Mouse (Mus musculus): ENCODE measurements around the gene Clic6. TPM values are rescaled to one million over a fixed set of nuclear protein-coding genes. Genes with fewer than 3 reads are reported as not detected.

Gene Clic6
- polyA plus RNA-seq, 1 experiment from 2014 or later: 0.61 TPM

GRCm38 (mm10) chr16:92571246-92571645, 85.7 kb downstream of the Clic6 start:
- WGBS (ENCODE audit: insufficient replicate concordance): 64% methylated on average over 11 of the region's 11 CpGs
- no peak overlapping the region for H3K4me2 ChIP-seq
- H3K27me3 ChIP-seq: 0 out of 2 replicates have a peak, but pooled peaks cover 6% of the 10 kb centered on the region
- no peak overlapping the region for H3K4me3 ChIP-seq (replicated peaks)
- DNase-seq (no peak), ATAC-seq (ENCODE audit: low read depth) (no peak)
- no peak overlapping the region for H3K27ac ChIP-seq
- no peak overlapping the region for H3K9ac ChIP-seq
- H3K36me3 ChIP-seq: no peaks in the 10 kb centered on the region
- no peaks in the 10 kb centered on the region for H3K4me1 ChIP-seq (replicated peaks)
- H3K9me3 ChIP-seq (replicated peaks): peaks cover 7% of the 10 kb centered on the region

- H3K36me3 ChIP-seq: no peaks in the 10 kb centered on the region
- H3K4me3 ChIP-seq (replicated peaks): no peak overlapping the region
- H3K27me3 ChIP-seq: no peaks in the 10 kb centered on the region
- no peak overlapping the region for H3K27ac ChIP-seq
- ATAC-seq (ENCODE audit: low read depth) (no peak), DNase-seq (no peak)
- no peak overlapping the region for H3K9ac ChIP-seq
- H3K4me2 ChIP-seq: no peak overlapping the region
- no peaks in the 10 kb centered on the region for H3K4me1 ChIP-seq (replicated peaks)
- 28% methylated on average over 4 of the region's 4 CpGs for WGBS (ENCODE audit: insufficient replicate concordance)
- H3K9me3 ChIP-seq (replicated peaks): peaks cover 7% of the 10 kb centered on the region
Measured at GRCm38 (mm10) chr16:92573193-92573592, 87.7 kb downstream of the Clic6 start.

- no peak overlapping the region for H3K27ac ChIP-seq
- WGBS (ENCODE audit: insufficient replicate concordance): 49% methylated on average over 10 of the region's 10 CpGs
- no peak overlapping the region for H3K9ac ChIP-seq
- H3K36me3 ChIP-seq: no peaks in the 10 kb centered on the region
- H3K4me2 ChIP-seq: no peak overlapping the region
- ATAC-seq (ENCODE audit: low read depth) (no peak), DNase-seq (no peak)
- no peak overlapping the region for H3K4me3 ChIP-seq (replicated peaks)
- peaks cover 7% of the 10 kb centered on the region for H3K9me3 ChIP-seq (replicated peaks)
- H3K4me1 ChIP-seq (replicated peaks): no peaks in the 10 kb centered on the region
- H3K27me3 ChIP-seq: no peaks in the 10 kb centered on the region
Measured at GRCm38 (mm10) chr16:92575792-92576191, 90.3 kb downstream of the Clic6 start.

- Histone ChIP-seq H3K9me3 (replicated peaks) (no peaks in the 10 kb centered on the region), H3K4me3 (replicated peaks) (no peak overlapping the region), H3K36me3 (no peaks in the 10 kb centered on the region), H3K4me1 (replicated peaks) (no peaks in the 10 kb centered on the region), H3K27ac (no peak overlapping the region), H3K27me3 (no peaks in the 10 kb centered on the region), H3K9ac (no peak overlapping the region), H3K4me2 (no peak overlapping the region)
- 80% methylated on average over 9 of the region's 9 CpGs for WGBS (ENCODE audit: insufficient replicate concordance)
- DNase-seq: no peak
- no peak for ATAC-seq (ENCODE audit: low read depth)
Measured at GRCm38 (mm10) chr16:92577381-92577780, 91.8 kb downstream of the Clic6 start.

GRCm38 (mm10) chr16:92578915-92579653, 93.5 kb downstream of the Clic6 start:
- H3K4me3 ChIP-seq (replicated peaks): no peak overlapping the region
- ATAC-seq (ENCODE audit: low read depth) (no peak), DNase-seq (no peak)
- H3K9ac ChIP-seq: no peak overlapping the region
- H3K27me3 ChIP-seq: no peaks in the 10 kb centered on the region
- no peak overlapping the region for H3K27ac ChIP-seq
- no peaks in the 10 kb centered on the region for H3K4me1 ChIP-seq (replicated peaks)
- 59% methylated on average over 7 of the region's 7 CpGs for WGBS (ENCODE audit: insufficient replicate concordance)
- no peaks in the 10 kb centered on the region for H3K36me3 ChIP-seq
- no peak overlapping the region for H3K4me2 ChIP-seq
- H3K9me3 ChIP-seq (replicated peaks): no peaks in the 10 kb centered on the region

GRCm38 (mm10) chr16:92580981-92581380, 95.4 kb downstream of the Clic6 start:
- Histone ChIP-seq H3K9ac (no peak overlapping the region), H3K4me2 (no peak overlapping the region), H3K9me3 (replicated peaks) (no peaks in the 10 kb centered on the region), H3K4me1 (replicated peaks) (no peaks in the 10 kb centered on the region), H3K36me3 (no peaks in the 10 kb centered on the region), H3K27ac (no peak overlapping the region), H3K4me3 (replicated peaks) (no peak overlapping the region), H3K27me3 (no peaks in the 10 kb centered on the region)
- no peak for ATAC-seq (ENCODE audit: low read depth)
- DNase-seq: no peak
- 66% methylated on average over 10 of the region's 10 CpGs for WGBS (ENCODE audit: insufficient replicate concordance)

- H3K4me1 ChIP-seq (replicated peaks): no peaks in the 10 kb centered on the region
- no peak for DNase-seq
- WGBS (ENCODE audit: insufficient replicate concordance): 71% methylated on average over 10 of the region's 10 CpGs
Measured at GRCm38 (mm10) chr16:92581767-92582166, 96.2 kb downstream of the Clic6 start.

GRCm38 (mm10) chr16:92587836-92588235, 102.3 kb downstream of the Clic6 start:
- no peaks in the 10 kb centered on the region for H3K4me1 ChIP-seq (replicated peaks)
- no peak for ATAC-seq (ENCODE audit: low read depth)
- no peaks in the 10 kb centered on the region for H3K36me3 ChIP-seq
- WGBS (ENCODE audit: insufficient replicate concordance): 74% methylated on average over 4 of the region's 4 CpGs
- H3K27me3 ChIP-seq: no peaks in the 10 kb centered on the region
- no peaks in the 10 kb centered on the region for H3K9me3 ChIP-seq (replicated peaks)
- H3K27ac ChIP-seq: no peak overlapping the region
- H3K4me3 ChIP-seq (replicated peaks): no peak overlapping the region
- DNase-seq: no peak
- H3K4me2 ChIP-seq: no peak overlapping the region
- no peak overlapping the region for H3K9ac ChIP-seq

More at GRCm38 (mm10) chr16:92581767-92582166, 96.2 kb downstream of the Clic6 start:
- no peak overlapping the region for H3K4me2 ChIP-seq
- no peak overlapping the region for H3K27ac ChIP-seq
- no peaks in the 10 kb centered on the region for H3K27me3 ChIP-seq
- no peak overlapping the region for H3K9ac ChIP-seq
- no peaks in the 10 kb centered on the region for H3K9me3 ChIP-seq (replicated peaks)
- ATAC-seq (ENCODE audit: low read depth): no peak
- no peaks in the 10 kb centered on the region for H3K36me3 ChIP-seq
- H3K4me3 ChIP-seq (replicated peaks): no peak overlapping the region

Other genes starting within 250 kb of the Clic6 start
- 0.06 TPM in 1 of 2 replicates, not detected in the other for gene Kcne2, start 193.3 kb upstream of the Clic6 start, polyA plus RNA-seq (2015; fragmentation: Nextera tagmentation; extraction: Ambion mirVana)
- 65.6 and 74.9 TPM in 2 replicates for gene Smim11, start 184.4 kb upstream of the Clic6 start, polyA plus RNA-seq (2015; fragmentation: Nextera tagmentation; extraction: Ambion mirVana)
- gene Fam243, start 164.3 kb upstream of the Clic6 start, polyA plus RNA-seq (2015; fragmentation: Nextera tagmentation; extraction: Ambion mirVana): not detected in 2 replicates
- 0.13 and 0.17 TPM in 2 replicates for gene Kcne1, start 126.3 kb upstream of the Clic6 start, polyA plus RNA-seq (2015; fragmentation: Nextera tagmentation; extraction: Ambion mirVana)
- 9.4 and 11.4 TPM in 2 replicates for gene Rcan1, start 14.9 kb upstream of the Clic6 start, polyA plus RNA-seq (2015; fragmentation: Nextera tagmentation; extraction: Ambion mirVana)

Data from liver, embryonic 13.5 days (tissue).